Mouse (Mus musculus) olfactory bulb, adult 2 months (tissue): ENCODE results near the gene Kansl2.

Experiments used
- CTCF ChIP-seq: fragments of 200-500 bp; IDR thresholded peaks from 2 replicates; pipeline ENCODE4 v1.5.1; 2012; ENCODE audit warnings: low read depth, mild to moderate bottlenecking, low read length, moderate library complexity; ENCODE audit not compliant: insufficient read depth
- POLR2A ChIP-seq: fragments of 200-500 bp; IDR thresholded peaks from 2 replicates; pipeline ENCODE4 v1.6.1; 2012; ENCODE audit warnings: mild to moderate bottlenecking, low read depth, low read length, moderate library complexity; ENCODE audit not compliant: insufficient read depth

GRCm38 (mm10) chr15:98526057-98526456, 8.0 kb downstream of the Kansl2 start:
- TF ChIP-seq CTCF (no peak), POLR2A (no peak)
